Mouse (Mus musculus) regulatory T cell (primary cell): Measurements from ENCODE around the gene Fgf18.

Source experiments
- in situ Hi-C: fragments of 300-600 bp; cut with MboI, MseI; formaldehyde crosslinking; loops from one replicate; pipeline ENCODE4 v1.15.1; 2025; ENCODE audit warnings: high pct_unique_total_duplicates

Gene Fgf18

GRCm38 (mm10) chr11:33074541-33074940 lies 72.7 kb downstream of the Fgf18 start:
- in situ Hi-C loops: no loop called here

- in situ Hi-C loops: no loop called here
Measured at GRCm38 (mm10) chr11:33071358-33071922, 75.8 kb downstream of the Fgf18 start.

- in situ Hi-C loops: no loop called here
Measured at GRCm38 (mm10) chr11:33070520-33070919, 76.7 kb downstream of the Fgf18 start.
